Mouse (Mus musculus): ENCODE measurements around the gene Ubxn4. TPM values are rescaled to one million over a fixed set of nuclear protein-coding genes. Genes with fewer than 3 reads are reported as not detected.

Ubxn4 gene
- polyA plus RNA-seq, 2 experiments, result 14.9 to 27.2 TPM

- Histone ChIP-seq H3K4me3 (ENCODE audit: insufficient read depth in 1 of 2, low read depth in 2 of 2, low read length in 2 of 2) (no peak overlapping the region), H3K9me3 (ENCODE audit: control insufficient read depth, low read length) (no peaks in the 10 kb centered on the region), H3K4me2 (ENCODE audit: low read depth) (no peak overlapping the region), H3K9ac (replicated peaks) (no peak overlapping the region), H3K27me3 (ENCODE audit: control insufficient read depth, insufficient read depth, low read length) (no peaks in the 10 kb centered on the region), H3K4me1 (replicated peaks; ENCODE audit: control insufficient read depth in 2 of 2, insufficient read depth in 2 of 2, low read length in 1 of 2) (peaks cover 0 to 15% of the 10 kb centered on the region in 2 experiments; a peak in 3 of 4 replicates), H3K36me3 (replicated peaks; ENCODE audit: control insufficient read depth, insufficient read depth, low read depth) (peaks cover 10% of the 10 kb centered on the region), H3K27ac (no peak overlapping the region)
- no peak for DNase-seq (ENCODE audit: low read depth in 3 of 3, low spot score in 3 of 3)
- no peak for TF ChIP-seq EP300 (IDR thresholded peaks at IDR 0.05; ENCODE audit: low read depth)
- TF ChIP-seq CTCF (IDR thresholded peaks at IDR 0.05; ENCODE audit: low read depth), result no peak
- WGBS (ENCODE audit: insufficient replicate concordance), result 56% methylated on average over 8 of the region's 8 CpGs
- ATAC-seq (ENCODE audit: insufficient read depth), result peak; percentile 35; the same call in 1 of the 2 replicates
Measured at GRCm38 (mm10) chr1:128323026-128323643, 79.4 kb downstream of the Ubxn4 start.

DNA sequence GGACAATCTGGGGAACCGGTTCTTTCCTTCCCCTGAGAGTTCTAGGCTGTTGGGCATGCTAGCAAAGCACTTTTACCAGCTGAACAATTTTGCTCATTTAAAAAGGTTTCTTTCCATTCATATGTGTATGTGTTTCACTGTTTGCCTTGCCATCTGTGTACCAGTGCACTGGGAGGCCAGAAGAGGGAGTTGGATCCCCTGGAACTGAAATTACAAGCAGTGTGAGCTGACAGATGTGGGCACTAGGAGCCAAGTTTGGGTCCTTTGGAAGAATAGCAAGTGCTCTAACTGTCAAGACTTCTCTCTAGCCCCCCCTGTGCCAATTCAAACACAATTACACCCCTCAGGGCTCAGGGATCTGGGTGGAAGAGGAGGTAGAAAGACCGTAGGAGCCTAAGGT is 81.0 kb downstream of the Ubxn4 start:
- Histone ChIP-seq H3K4me1 (replicated peaks; ENCODE audit: control insufficient read depth in 2 of 2, insufficient read depth in 2 of 2, low read length in 1 of 2) (peaks cover 0 to 15% of the 10 kb centered on the region in 2 experiments; a peak in 3 of 4 replicates), H3K27me3 (ENCODE audit: control insufficient read depth, insufficient read depth, low read length) (no peaks in the 10 kb centered on the region), H3K4me3 (ENCODE audit: insufficient read depth in 1 of 2, low read depth in 2 of 2, low read length in 2 of 2) (no peak overlapping the region), H3K9ac (replicated peaks) (no peak overlapping the region), H3K27ac (no peak overlapping the region), H3K9me3 (ENCODE audit: control insufficient read depth, low read length) (no peaks in the 10 kb centered on the region), H3K4me2 (ENCODE audit: low read depth) (no peak overlapping the region), H3K36me3 (replicated peaks; ENCODE audit: control insufficient read depth, insufficient read depth, low read depth) (peaks cover 14% of the 10 kb centered on the region)
- ATAC-seq (ENCODE audit: insufficient read depth) (no peak), DNase-seq (ENCODE audit: low read depth in 3 of 3, low spot score in 3 of 3) (no peak)
- TF ChIP-seq EP300 (IDR thresholded peaks at IDR 0.05; ENCODE audit: low read depth) (no peak), CTCF (IDR thresholded peaks at IDR 0.05; ENCODE audit: low read depth) (no peak)
- WGBS (ENCODE audit: insufficient replicate concordance), result 85% methylated on average over 2 of the region's 2 CpGs

GRCm38 (mm10) chr1:128327165-128327564 is 83.4 kb downstream of the Ubxn4 start:
- no peak overlapping the region for H3K4me2 ChIP-seq (ENCODE audit: low read depth)
- H3K27ac ChIP-seq, result no peak overlapping the region
- no peak overlapping the region for H3K9ac ChIP-seq (replicated peaks)
- H3K4me3 ChIP-seq (ENCODE audit: insufficient read depth in 1 of 2, low read depth in 2 of 2, low read length in 2 of 2), result no peak overlapping the region
- peaks cover 0 to 15% of the 10 kb centered on the region in 2 experiments; a peak in 3 of 4 replicates for H3K4me1 ChIP-seq (replicated peaks; ENCODE audit: control insufficient read depth in 2 of 2, insufficient read depth in 2 of 2, low read length in 1 of 2)
- TF ChIP-seq CTCF (IDR thresholded peaks at IDR 0.05; ENCODE audit: low read depth) (no peak), EP300 (IDR thresholded peaks at IDR 0.05; ENCODE audit: low read depth) (peak; percentile 55; the same call in 1 of the 2 replicates)
- ATAC-seq (ENCODE audit: insufficient read depth) (peak; percentile 62), DNase-seq (ENCODE audit: low read depth in 3 of 3, low spot score in 3 of 3) (no peak)
- H3K27me3 ChIP-seq (ENCODE audit: control insufficient read depth, insufficient read depth, low read length), result no peaks in the 10 kb centered on the region
- peaks cover 38% of the 10 kb centered on the region for H3K36me3 ChIP-seq (replicated peaks; ENCODE audit: control insufficient read depth, insufficient read depth, low read depth)
- H3K9me3 ChIP-seq (ENCODE audit: control insufficient read depth, low read length), result no peaks in the 10 kb centered on the region
- 10% methylated on average over 1 of the region's 1 CpGs for WGBS (ENCODE audit: insufficient replicate concordance)

GRCm38 (mm10) chr1:128328218-128328617 is 84.5 kb downstream of the Ubxn4 start, which contains the start of gene Lct:
Gene Lct (minus strand): TSS chr1:128328318.
- no peak for ATAC-seq (ENCODE audit: insufficient read depth)
- H3K27ac ChIP-seq, result no peak within 1 kb of the TSS
- 78% methylated on average over 3 of the region's 3 CpGs for WGBS (ENCODE audit: insufficient replicate concordance)
- H3K27me3 ChIP-seq (ENCODE audit: control insufficient read depth, insufficient read depth, low read length), result no peaks in the 10 kb centered on the region
- TF ChIP-seq CTCF (IDR thresholded peaks at IDR 0.05; ENCODE audit: low read depth) (no peak), EP300 (IDR thresholded peaks at IDR 0.05; ENCODE audit: low read depth) (no peak)
- H3K36me3 ChIP-seq (replicated peaks; ENCODE audit: control insufficient read depth, insufficient read depth, low read depth), result peaks cover 49% of the 10 kb centered on the region
- H3K9ac ChIP-seq (replicated peaks), result no peak within 1 kb of the TSS
- H3K9me3 ChIP-seq (ENCODE audit: control insufficient read depth, low read length), result no peaks in the 10 kb centered on the region
- H3K4me2 ChIP-seq (ENCODE audit: low read depth), result no peak within 1 kb of the TSS
- no peak within 1 kb of the TSS for H3K4me3 ChIP-seq (ENCODE audit: insufficient read depth in 1 of 2, low read depth in 2 of 2, low read length in 2 of 2)
- DNase-seq (ENCODE audit: low read depth in 3 of 3, low spot score in 3 of 3), result no peak
- H3K4me1 ChIP-seq (replicated peaks; ENCODE audit: control insufficient read depth in 2 of 2, insufficient read depth in 2 of 2, low read length in 1 of 2), result peaks cover 0 to 13% of the 10 kb centered on the region in 2 experiments; a peak in 3 of 4 replicates

MicroRNA genes within 50 kb of the gene (microRNA counts, 519-probe panel; counts per million panel counts)
- microRNA mmu-miR-128, result 2,866 counts per million, percentile 5 among the panel's probes with 10 or more counts

Small RNA genes lying within 50 kb of the gene (microRNA-seq; reads per million reads assigned to microRNA genes)
- gene Mir128-1, result 175 reads per million, percentile 53 among the genes with 10 or more reads in this experiment

Other genes starting within 250 kb of the Ubxn4 start
- 2.8 and 3.9 TPM in 2 replicates for gene Zranb3, start 140.9 kb upstream of the Ubxn4 start, polyA plus RNA-seq (2012; rRNA removed)
- gene Zranb3, start 140.9 kb upstream of the Ubxn4 start, polyA plus RNA-seq (2014; fragmentation: Nextera tagmentation; extraction: Ambion mirVana), result 4.1 and 4.4 TPM in 2 replicates
- 19.7 and 20.3 TPM in 2 replicates for gene R3hdm1, start 140.7 kb upstream of the Ubxn4 start, polyA plus RNA-seq (2012; rRNA removed)
- 32.6 and 32.8 TPM in 2 replicates for gene R3hdm1, start 140.7 kb upstream of the Ubxn4 start, polyA plus RNA-seq (2014; fragmentation: Nextera tagmentation; extraction: Ambion mirVana)
- 0.02 and 0.03 TPM in 2 replicates for gene Lct, start 84.4 kb downstream of the Ubxn4 start, polyA plus RNA-seq (2012; rRNA removed)
- not detected in 2 replicates for gene Lct, start 84.4 kb downstream of the Ubxn4 start, polyA plus RNA-seq (2014; fragmentation: Nextera tagmentation; extraction: Ambion mirVana)
- gene Mcm6, start 115.7 kb downstream of the Ubxn4 start, polyA plus RNA-seq (2012; rRNA removed), result 77.5 and 110 TPM in 2 replicates
- gene Mcm6, start 115.7 kb downstream of the Ubxn4 start, polyA plus RNA-seq (2014; fragmentation: Nextera tagmentation; extraction: Ambion mirVana), result 231 and 251 TPM in 2 replicates
- gene Dars, start 173.4 kb downstream of the Ubxn4 start, polyA plus RNA-seq (2012; rRNA removed), result 20.8 and 34.8 TPM in 2 replicates
- 59.6 and 62.8 TPM in 2 replicates for gene Dars, start 173.4 kb downstream of the Ubxn4 start, polyA plus RNA-seq (2014; fragmentation: Nextera tagmentation; extraction: Ambion mirVana)